Mouse (Mus musculus) megakaryocyte progenitor cell, adult 5-6 weeks (primary cell): ENCODE data around the gene Izumo4. TPM values are rescaled to one million over a fixed set of nuclear protein-coding genes. Genes with fewer than 3 reads are reported as not detected.
A peak's percentile ranks its signal among the peaks of the same experiment; 100 is the strongest.

Source experiments
- ATAC-seq: replicated peaks from 2 replicates; pipeline ENCODE4 v1.8.0; 2016; ENCODE audit warnings: mild to moderate bottlenecking, moderate TSS enrichment, inconsistent platforms; ENCODE audit not compliant: poor library complexity
- total RNA-seq, 2 experiments: library from RNA; stranded (forward) in 1 of 2; stranded (reverse) in 1 of 2; fragments of 157-497, 149-512 nt in 1 of 2; fragments of 200-1000 nt in 1 of 2; gene quantifications; 2 replicates each; pipeline versions ENCODE4 v1.2.3 to v1.2.4; 2015 to 2017

Gene Izumo4
- total RNA-seq, 2 experiments from 2014 or later: 4.3 to 13.6 TPM

- ATAC-seq: no peak
These were observed 8.8 kb downstream of the Izumo4 start for GRCm38 (mm10) chr10:80710834-80711233.

- ATAC-seq: no peak
These were observed 15.3 kb downstream of the Izumo4 start for GRCm38 (mm10) chr10:80717281-80717680.

GRCm38 (mm10) chr10:80727369-80728127 lies 25.6 kb downstream of the Izumo4 start:
- ATAC-seq: no peak

- no peak for ATAC-seq
These were observed 30.7 kb downstream of the Izumo4 start for GRCm38 (mm10) chr10:80732611-80733101.

- peak; percentile 55 for ATAC-seq
These were observed 34.7 kb downstream of the Izumo4 start for GRCm38 (mm10) chr10:80736731-80737130.

- ATAC-seq: no peak
These were observed 36.7 kb downstream of the Izumo4 start for GRCm38 (mm10) chr10:80738657-80739056.

- no peak for ATAC-seq
These were observed 39.2 kb downstream of the Izumo4 start for GRCm38 (mm10) chr10:80741146-80741545.

- ATAC-seq: no peak
These were observed 39.7 kb downstream of the Izumo4 start for GRCm38 (mm10) chr10:80741634-80742179.

GRCm38 (mm10) chr10:80742180-80742978 lies 40.4 kb downstream of the Izumo4 start, which contains the start of gene Ap3d1:
Ap3d1 (minus strand) TSS chr10:80742264.
- ATAC-seq: peak; percentile 97

- ATAC-seq: peak; percentile 51
These were observed 42.3 kb downstream of the Izumo4 start for GRCm38 (mm10) chr10:80744262-80744661.

GRCm38 (mm10) chr10:80747410-80747809 lies 45.4 kb downstream of the Izumo4 start:
- peak; percentile 56 for ATAC-seq

- 0 out of 2 replicates have a peak, but pooled peaks have one; percentile 12 for ATAC-seq
These were observed 46.6 kb downstream of the Izumo4 start for GRCm38 (mm10) chr10:80748609-80749008.

- peak; percentile 36 for ATAC-seq
These were observed 49.3 kb downstream of the Izumo4 start for GRCm38 (mm10) chr10:80751188-80751832.

- peak; percentile 60 for ATAC-seq
These were observed 50.2 kb downstream of the Izumo4 start for GRCm38 (mm10) chr10:80752079-80752625.

- peak; percentile 71 for ATAC-seq
These were observed 52.8 kb downstream of the Izumo4 start, which contains the start of gene Dot1l for GRCm38 (mm10) chr10:80754594-80755290. Dot1l (plus strand) TSS chr10:80755206.

Other genes starting within 250 kb of the Izumo4 start
- gene Onecut3, start 207.3 kb upstream of the Izumo4 start, total RNA-seq (2015): not detected in 2 replicates
- gene Onecut3, start 207.3 kb upstream of the Izumo4 start, total RNA-seq (2017): not detected in 2 replicates
- not detected in 2 replicates for gene Atp8b3, start 163.1 kb upstream of the Izumo4 start, total RNA-seq (2015)
- not detected in 2 replicates for gene Atp8b3, start 163.1 kb upstream of the Izumo4 start, total RNA-seq (2017)
- gene Rexo1, start 140.6 kb upstream of the Izumo4 start, total RNA-seq (2015): 34.1 and 35.2 TPM in 2 replicates
- gene Rexo1, start 140.6 kb upstream of the Izumo4 start, total RNA-seq (2017): 17.1 and 19.2 TPM in 2 replicates
- gene Klf16, start 124.9 kb upstream of the Izumo4 start, total RNA-seq (2015): 5.3 and 5.4 TPM in 2 replicates
- 4.3 and 6.0 TPM in 2 replicates for gene Klf16, start 124.9 kb upstream of the Izumo4 start, total RNA-seq (2017)
- gene Abhd17a, start 111.8 kb upstream of the Izumo4 start, total RNA-seq (2015): 59.7 and 79.8 TPM in 2 replicates
- gene Abhd17a, start 111.8 kb upstream of the Izumo4 start, total RNA-seq (2017): 20.5 and 29.4 TPM in 2 replicates
- 25.9 and 27.2 TPM in 2 replicates for gene Scamp4, start 99.3 kb upstream of the Izumo4 start, total RNA-seq (2015)
- 11.2 and 15.9 TPM in 2 replicates for gene Scamp4, start 99.3 kb upstream of the Izumo4 start, total RNA-seq (2017)
- 0.57 and 0.81 TPM in 2 replicates for gene Adat3, start 99.3 kb upstream of the Izumo4 start, total RNA-seq (2015)
- 0.08 TPM in 1 of 2 replicates, not detected in the other for gene Adat3, start 99.3 kb upstream of the Izumo4 start, total RNA-seq (2017)
- 0.17 and 0.57 TPM in 2 replicates for gene Gm49322, start 96.2 kb upstream of the Izumo4 start, total RNA-seq (2015)
- 0.61 TPM in 1 of 2 replicates, not detected in the other for gene Gm49322, start 96.2 kb upstream of the Izumo4 start, total RNA-seq (2017)
- 39.1 and 43.1 TPM in 2 replicates for gene Csnk1g2, start 79.3 kb upstream of the Izumo4 start, total RNA-seq (2015)
- gene Csnk1g2, start 79.3 kb upstream of the Izumo4 start, total RNA-seq (2017): 127 and 171 TPM in 2 replicates
- gene Btbd2, start 45.1 kb upstream of the Izumo4 start, total RNA-seq (2015): 10.5 and 13.2 TPM in 2 replicates
- gene Btbd2, start 45.1 kb upstream of the Izumo4 start, total RNA-seq (2017): 19.9 and 25.7 TPM in 2 replicates
- gene Mknk2, start 24.1 kb upstream of the Izumo4 start, total RNA-seq (2015): 40.1 and 46.2 TPM in 2 replicates
- gene Mknk2, start 24.1 kb upstream of the Izumo4 start, total RNA-seq (2017): 32.8 and 44.4 TPM in 2 replicates
- gene Mob3a, start 207 bp upstream of the Izumo4 start, total RNA-seq (2015): 26.4 and 31.9 TPM in 2 replicates
- gene Mob3a, start 207 bp upstream of the Izumo4 start, total RNA-seq (2017): 34.9 and 39.0 TPM in 2 replicates
- 31.5 and 40.3 TPM in 2 replicates for gene Ap3d1, start 40.1 kb downstream of the Izumo4 start, total RNA-seq (2015)
- 34.7 and 48.7 TPM in 2 replicates for gene Ap3d1, start 40.1 kb downstream of the Izumo4 start, total RNA-seq (2017)
- 29.2 and 34.8 TPM in 2 replicates for gene Dot1l, start 53.0 kb downstream of the Izumo4 start, total RNA-seq (2015)
- 9.0 and 9.7 TPM in 2 replicates for gene Dot1l, start 53.0 kb downstream of the Izumo4 start, total RNA-seq (2017)
- gene Sf3a2, start 96.0 kb downstream of the Izumo4 start, total RNA-seq (2015): 74.9 and 78.4 TPM in 2 replicates
- gene Sf3a2, start 96.0 kb downstream of the Izumo4 start, total RNA-seq (2017): 11.5 and 19.0 TPM in 2 replicates
- 64.8 and 78.7 TPM in 2 replicates for gene Plekhj1, start 96.4 kb downstream of the Izumo4 start, total RNA-seq (2015)
- 32.6 and 43.9 TPM in 2 replicates for gene Plekhj1, start 96.4 kb downstream of the Izumo4 start, total RNA-seq (2017)
- not detected in 2 replicates for gene Amh, start 103.1 kb downstream of the Izumo4 start, total RNA-seq (2015)
- 0.14 TPM in 1 of 2 replicates, not detected in the other for gene Amh, start 103.1 kb downstream of the Izumo4 start, total RNA-seq (2017)
- gene Jsrp1, start 111.3 kb downstream of the Izumo4 start, total RNA-seq (2015): not detected in 2 replicates
- not detected in 2 replicates for gene Jsrp1, start 111.3 kb downstream of the Izumo4 start, total RNA-seq (2017)
- gene Oaz1, start 124.5 kb downstream of the Izumo4 start, total RNA-seq (2015): 1,168 and 1,276 TPM in 2 replicates
- gene Oaz1, start 124.5 kb downstream of the Izumo4 start, total RNA-seq (2017): 222 and 291 TPM in 2 replicates
- gene Lingo3, start 141.9 kb downstream of the Izumo4 start, total RNA-seq (2015): not detected in 2 replicates
- gene Lingo3, start 141.9 kb downstream of the Izumo4 start, total RNA-seq (2017): not detected in 2 replicates
- gene Lsm7, start 153.0 kb downstream of the Izumo4 start, total RNA-seq (2015): 125 and 137 TPM in 2 replicates
- 307 and 354 TPM in 2 replicates for gene Lsm7, start 153.0 kb downstream of the Izumo4 start, total RNA-seq (2017)
- gene Sppl2b, start 153.1 kb downstream of the Izumo4 start, total RNA-seq (2015): 17.7 and 18.2 TPM in 2 replicates
- gene Sppl2b, start 153.1 kb downstream of the Izumo4 start, total RNA-seq (2017): 29.4 and 39.4 TPM in 2 replicates
- gene Tmprss9, start 169.7 kb downstream of the Izumo4 start, total RNA-seq (2015): not detected in 2 replicates
- not detected in 2 replicates for gene Tmprss9, start 169.7 kb downstream of the Izumo4 start, total RNA-seq (2017)
- 132 and 150 TPM in 2 replicates for gene Timm13, start 198.8 kb downstream of the Izumo4 start, total RNA-seq (2015)
- gene Timm13, start 198.8 kb downstream of the Izumo4 start, total RNA-seq (2017): 55.3 and 100 TPM in 2 replicates
- 11.7 and 13.9 TPM in 2 replicates for gene Lmnb2, start 216.1 kb downstream of the Izumo4 start, total RNA-seq (2015)
- 49.3 and 56.9 TPM in 2 replicates for gene Lmnb2, start 216.1 kb downstream of the Izumo4 start, total RNA-seq (2017)
- gene Gadd45b, start 227.9 kb downstream of the Izumo4 start, total RNA-seq (2015): 18.7 and 20.7 TPM in 2 replicates
- gene Gadd45b, start 227.9 kb downstream of the Izumo4 start, total RNA-seq (2017): 17.6 and 17.9 TPM in 2 replicates